Mouse (Mus musculus): ENCODE measurements around the gene Vmac. TPM values are rescaled to one million over a fixed set of nuclear protein-coding genes. Genes with fewer than 3 reads are reported as not detected.

Gene Vmac
- total and polyA plus RNA-seq, 3 experiments: 2.6 to 8.0 TPM; not detected in 1

GRCm38 (mm10) chr17:56682880-56683279 lies 34.9 kb downstream of the Vmac start:
- Histone ChIP-seq H3K27me3 (ENCODE audit: control insufficient read depth in 1 of 2, insufficient read depth in 2 of 2, low read length in 2 of 2) (no peaks in the 10 kb centered on the region), H3K79me2 (ENCODE audit: control insufficient read depth, insufficient read depth, low read length, poor library complexity) (peaks cover 67% of the 10 kb centered on the region), H3K4me1 (ENCODE audit: control insufficient read depth in 1 of 2, insufficient read depth in 2 of 2, low read length in 2 of 2) (peaks cover 10 to 16% of the 10 kb centered on the region in 2 experiments), H3K36me3 (ENCODE audit: control insufficient read depth in 1 of 2, insufficient read depth in 2 of 2, low read length in 2 of 2) (peaks cover 18 to 33% of the 10 kb centered on the region in 2 experiments), H3K4me3 (ENCODE audit: control insufficient read depth in 1 of 2, insufficient read depth in 1 of 2, low read depth in 2 of 2, low read length in 2 of 2) (no peak overlapping the region), H3K9me3 (replicated peaks; ENCODE audit: insufficient read depth, low read length) (no peaks in the 10 kb centered on the region), H3K9ac (ENCODE audit: control insufficient read depth, low read depth, low read length, poor library complexity, severe bottlenecking) (no peak overlapping the region), H3K27ac (ENCODE audit: control insufficient read depth, low read depth, low read length) (no peak overlapping the region)
- no peak for TF ChIP-seq CHD2 (IDR thresholded peaks at IDR 0.05; ENCODE audit: low read length)
- TF ChIP-seq MAX (IDR thresholded peaks at IDR 0.05; ENCODE audit: low read length): no peak
- TF ChIP-seq GATA1 (IDR thresholded peaks at IDR 0.05; ENCODE audit: low read depth, low read length): 0 out of 2 replicates have a peak, but pooled peaks have one; percentile 21
- TF ChIP-seq SIN3A (IDR thresholded peaks at IDR 0.05; ENCODE audit: low read length): 0 out of 2 replicates have a peak, but pooled peaks have one; percentile 25
- TF ChIP-seq ETS1 (IDR thresholded peaks at IDR 0.05; ENCODE audit: low read depth, low read length): peak; percentile 80
- DNase-seq (ENCODE audit: low read depth, low spot score): no peak

- H3K4me3 ChIP-seq (ENCODE audit: control insufficient read depth in 1 of 2, insufficient read depth in 1 of 2, low read depth in 2 of 2, low read length in 2 of 2): no peak overlapping the region
- H3K36me3 ChIP-seq (ENCODE audit: control insufficient read depth in 1 of 2, insufficient read depth in 2 of 2, low read length in 2 of 2): peaks cover 7 to 29% of the 10 kb centered on the region in 2 experiments
- peaks cover 78% of the 10 kb centered on the region for H3K79me2 ChIP-seq (ENCODE audit: control insufficient read depth, insufficient read depth, low read length, poor library complexity)
- no peak for TF ChIP-seq CHD2 (IDR thresholded peaks at IDR 0.05; ENCODE audit: low read length)
- TF ChIP-seq MYC (IDR thresholded peaks at IDR 0.05; ENCODE audit: low read depth, low read length): no peak
- no peak for TF ChIP-seq MAZ (IDR thresholded peaks at IDR 0.05; ENCODE audit: low read depth, low read length)
- TF ChIP-seq GABPA (IDR thresholded peaks at IDR 0.05; ENCODE audit: low read depth, low read length): no peak
- TF ChIP-seq TBP (IDR thresholded peaks at IDR 0.05; ENCODE audit: low read depth, low read length): no peak
- TF ChIP-seq POLR2AphosphoS2 (IDR thresholded peaks at IDR 0.05; ENCODE audit: low read length): no peak
- no peak for TF ChIP-seq NRF1 (IDR thresholded peaks at IDR 0.05; ENCODE audit: insufficient read depth, low read depth, low read length, poor library complexity, severe bottlenecking)
- TF ChIP-seq MAX (IDR thresholded peaks at IDR 0.05; ENCODE audit: low read length): no peak
- no peak for TF ChIP-seq TCF12 (IDR thresholded peaks at IDR 0.05; ENCODE audit: low read depth, low read length)
- TF ChIP-seq TAL1 (IDR thresholded peaks at IDR 0.05; ENCODE audit: low read length): no peak
- TF ChIP-seq E2F4 (IDR thresholded peaks at IDR 0.05; ENCODE audit: borderline replicate concordance, low read depth, low read length): no peak
- no peak for TF ChIP-seq CTCF (IDR thresholded peaks at IDR 0.05 in 2 of 3, conservative IDR thresholded peaks at IDR 0.05 in 1 of 3; ENCODE audit: control insufficient read depth in 1 of 3, insufficient read depth in 1 of 3, low read depth in 2 of 3, low read length in 3 of 3, poor library complexity in 1 of 3, severe bottlenecking in 1 of 3)
- no peak for TF ChIP-seq MEF2A (IDR thresholded peaks at IDR 0.05; ENCODE audit: extremely low read depth, insufficient replicate concordance, low read depth, low read length, poor library complexity, severe bottlenecking)
- no peak for TF ChIP-seq UBTF (IDR thresholded peaks at IDR 0.05; ENCODE audit: borderline replicate concordance, insufficient read depth, low read depth, low read length)
- TF ChIP-seq GATA1 (IDR thresholded peaks at IDR 0.05; ENCODE audit: low read depth, low read length): no peak
- TF ChIP-seq CHD1 (IDR thresholded peaks at IDR 0.05; ENCODE audit: low read depth, low read length): no peak
- H3K4me1 ChIP-seq (ENCODE audit: control insufficient read depth in 1 of 2, insufficient read depth in 2 of 2, low read length in 2 of 2): peaks cover 0 to 5% of the 10 kb centered on the region in 2 experiments
- DNase-seq (ENCODE audit: low read depth, low spot score): no peak
- H3K27me3 ChIP-seq (ENCODE audit: control insufficient read depth in 1 of 2, insufficient read depth in 2 of 2, low read length in 2 of 2): no peaks in the 10 kb centered on the region
- H3K9me3 ChIP-seq (replicated peaks; ENCODE audit: insufficient read depth, low read length): no peaks in the 10 kb centered on the region
- H3K27ac ChIP-seq (ENCODE audit: control insufficient read depth, low read depth, low read length): no peak overlapping the region
- no peak overlapping the region for H3K9ac ChIP-seq (ENCODE audit: control insufficient read depth, low read depth, low read length, poor library complexity, severe bottlenecking)
These were observed 36.0 kb downstream of the Vmac start for GRCm38 (mm10) chr17:56681791-56682190.
